Mouse (Mus musculus): Measurements from ENCODE around the gene Cyp2d11. TPM values are rescaled to one million over a fixed set of nuclear protein-coding genes. Genes with fewer than 3 reads are reported as not detected.

Gene Cyp2d11
- polyA plus RNA-seq, 1 experiment from 2014 or later, result not detected

GRCm38 (mm10) chr15:82378261-82379180 lies 15.3 kb downstream of the Cyp2d11 start:
- no peak overlapping the region for H3K27ac ChIP-seq (ENCODE audit: low read depth, low read length)
- H3K27me3 ChIP-seq (ENCODE audit: control insufficient read depth, insufficient read depth, low read length), result no peaks in the 10 kb centered on the region
- H3K9ac ChIP-seq (ENCODE audit: low read length), result no peak overlapping the region
- H3K9me3 ChIP-seq (ENCODE audit: control insufficient read depth, low read length), result no peaks in the 10 kb centered on the region
- H3K4me3 ChIP-seq (ENCODE audit: low read depth, low read length), result no peak overlapping the region
- ATAC-seq (replicated peaks; ENCODE audit: low FRiP score), result no peak
- WGBS, result 63% methylated on average over 15 of the region's 15 CpGs
- no peak overlapping the region for H3K4me2 ChIP-seq (ENCODE audit: low read depth, low read length, severe bottlenecking)
- H3K36me3 ChIP-seq (ENCODE audit: control insufficient read depth, insufficient read depth, low read length), result no peaks in the 10 kb centered on the region
- no peak for DNase-seq (ENCODE audit: low spot score)
- peaks cover 6% of the 10 kb centered on the region; the same call in 1 of the 2 replicates for H3K4me1 ChIP-seq (replicated peaks; ENCODE audit: control insufficient read depth, insufficient read depth, low read length)

- no peak overlapping the region for H3K27ac ChIP-seq (ENCODE audit: low read depth, low read length)
- DNase-seq (ENCODE audit: low spot score) (no peak), ATAC-seq (replicated peaks; ENCODE audit: low FRiP score) (no peak)
- no peaks in the 10 kb centered on the region for H3K36me3 ChIP-seq (ENCODE audit: control insufficient read depth, insufficient read depth, low read length)
- H3K9me3 ChIP-seq (ENCODE audit: control insufficient read depth, low read length), result no peaks in the 10 kb centered on the region
- H3K27me3 ChIP-seq (ENCODE audit: control insufficient read depth, insufficient read depth, low read length), result no peaks in the 10 kb centered on the region
- H3K4me2 ChIP-seq (ENCODE audit: low read depth, low read length, severe bottlenecking), result no peak overlapping the region
- WGBS, result 83% methylated on average over 5 of the region's 5 CpGs
- no peak overlapping the region for H3K4me3 ChIP-seq (ENCODE audit: low read depth, low read length)
- H3K4me1 ChIP-seq (replicated peaks; ENCODE audit: control insufficient read depth, insufficient read depth, low read length), result peaks cover 6% of the 10 kb centered on the region; the same call in 1 of the 2 replicates
- no peak overlapping the region for H3K9ac ChIP-seq (ENCODE audit: low read length)
Observed at GRCm38 (mm10) chr15:82377701-82378100, 16.1 kb downstream of the Cyp2d11 start.

GRCm38 (mm10) chr15:82376393-82377138 lies 17.3 kb downstream of the Cyp2d11 start:
- H3K4me2 ChIP-seq (ENCODE audit: low read depth, low read length, severe bottlenecking), result no peak overlapping the region
- no peak overlapping the region for H3K4me3 ChIP-seq (ENCODE audit: low read depth, low read length)
- H3K9ac ChIP-seq (ENCODE audit: low read length), result no peak overlapping the region
- DNase-seq (ENCODE audit: low spot score) (no peak), ATAC-seq (replicated peaks; ENCODE audit: low FRiP score) (no peak)
- no peaks in the 10 kb centered on the region for H3K36me3 ChIP-seq (ENCODE audit: control insufficient read depth, insufficient read depth, low read length)
- H3K27ac ChIP-seq (ENCODE audit: low read depth, low read length), result no peak overlapping the region
- peaks cover 6% of the 10 kb centered on the region; the same call in 1 of the 2 replicates for H3K4me1 ChIP-seq (replicated peaks; ENCODE audit: control insufficient read depth, insufficient read depth, low read length)
- H3K9me3 ChIP-seq (ENCODE audit: control insufficient read depth, low read length), result no peaks in the 10 kb centered on the region
- no peaks in the 10 kb centered on the region for H3K27me3 ChIP-seq (ENCODE audit: control insufficient read depth, insufficient read depth, low read length)
- 68% methylated on average over 17 of the region's 17 CpGs for WGBS

GRCm38 (mm10) chr15:82375855-82376254 lies 18.0 kb downstream of the Cyp2d11 start:
- Histone ChIP-seq H3K4me2 (ENCODE audit: low read depth, low read length, severe bottlenecking) (no peak overlapping the region), H3K9ac (ENCODE audit: low read length) (no peak overlapping the region), H3K27me3 (ENCODE audit: control insufficient read depth, insufficient read depth, low read length) (no peaks in the 10 kb centered on the region), H3K4me1 (replicated peaks; ENCODE audit: control insufficient read depth, insufficient read depth, low read length) (peaks cover 6% of the 10 kb centered on the region; the same call in 1 of the 2 replicates), H3K27ac (ENCODE audit: low read depth, low read length) (no peak overlapping the region), H3K36me3 (ENCODE audit: control insufficient read depth, insufficient read depth, low read length) (no peaks in the 10 kb centered on the region), H3K4me3 (ENCODE audit: low read depth, low read length) (no peak overlapping the region), H3K9me3 (ENCODE audit: control insufficient read depth, low read length) (no peaks in the 10 kb centered on the region)
- DNase-seq (ENCODE audit: low spot score) (no peak), ATAC-seq (replicated peaks; ENCODE audit: low FRiP score) (no peak)
- WGBS, result 88% methylated on average over 9 of the region's 9 CpGs

GRCm38 (mm10) chr15:82374437-82374836 lies 19.4 kb downstream of the Cyp2d11 start:
- ATAC-seq (replicated peaks; ENCODE audit: low FRiP score), result no peak
- Histone ChIP-seq H3K4me2 (ENCODE audit: low read depth, low read length, severe bottlenecking) (no peak overlapping the region), H3K27me3 (ENCODE audit: control insufficient read depth, insufficient read depth, low read length) (no peaks in the 10 kb centered on the region), H3K36me3 (ENCODE audit: control insufficient read depth, insufficient read depth, low read length) (no peaks in the 10 kb centered on the region), H3K4me3 (ENCODE audit: low read depth, low read length) (no peak overlapping the region), H3K9ac (ENCODE audit: low read length) (no peak overlapping the region), H3K27ac (ENCODE audit: low read depth, low read length) (no peak overlapping the region), H3K4me1 (replicated peaks; ENCODE audit: control insufficient read depth, insufficient read depth, low read length) (peaks cover under 1% of the 10 kb centered on the region; the same call in 1 of the 2 replicates), H3K9me3 (ENCODE audit: control insufficient read depth, low read length) (no peaks in the 10 kb centered on the region)
- no peak for DNase-seq (ENCODE audit: low spot score)
- WGBS, result 88% methylated on average over 5 of the region's 5 CpGs

- Histone ChIP-seq H3K27ac (ENCODE audit: low read depth, low read length) (no peak overlapping the region), H3K4me3 (ENCODE audit: low read depth, low read length) (no peak overlapping the region), H3K36me3 (ENCODE audit: control insufficient read depth, insufficient read depth, low read length) (no peaks in the 10 kb centered on the region), H3K9ac (ENCODE audit: low read length) (no peak overlapping the region), H3K27me3 (ENCODE audit: control insufficient read depth, insufficient read depth, low read length) (no peaks in the 10 kb centered on the region), H3K9me3 (ENCODE audit: control insufficient read depth, low read length) (no peaks in the 10 kb centered on the region), H3K4me2 (ENCODE audit: low read depth, low read length, severe bottlenecking) (no peak overlapping the region), H3K4me1 (replicated peaks; ENCODE audit: control insufficient read depth, insufficient read depth, low read length) (no peaks in the 10 kb centered on the region)
- ATAC-seq (replicated peaks; ENCODE audit: low FRiP score), result no peak
- WGBS, result 87% methylated on average over 5 of the region's 5 CpGs
- peak; percentile 32 for DNase-seq (ENCODE audit: low spot score)
Observed at GRCm38 (mm10) chr15:82372991-82373390, 20.8 kb downstream of the Cyp2d11 start.

- no peak overlapping the region for H3K9ac ChIP-seq (ENCODE audit: low read length)
Observed at GRCm38 (mm10) chr15:82372446-82372845, 21.4 kb downstream of the Cyp2d11 start.

GRCm38 (mm10) chr15:82368851-82369250 lies 25.0 kb downstream of the Cyp2d11 start:
- Histone ChIP-seq H3K36me3 (ENCODE audit: control insufficient read depth, insufficient read depth, low read length) (no peaks in the 10 kb centered on the region), H3K9me3 (ENCODE audit: control insufficient read depth, low read length) (no peaks in the 10 kb centered on the region), H3K4me2 (ENCODE audit: low read depth, low read length, severe bottlenecking) (no peak overlapping the region), H3K27ac (ENCODE audit: low read depth, low read length) (no peak overlapping the region), H3K27me3 (ENCODE audit: control insufficient read depth, insufficient read depth, low read length) (no peaks in the 10 kb centered on the region), H3K4me1 (replicated peaks; ENCODE audit: control insufficient read depth, insufficient read depth, low read length) (no peaks in the 10 kb centered on the region), H3K9ac (ENCODE audit: low read length) (no peak overlapping the region), H3K4me3 (ENCODE audit: low read depth, low read length) (no peak overlapping the region)
- DNase-seq (ENCODE audit: low spot score), result peak; percentile 22
- WGBS, result 95% methylated on average over 1 of the region's 1 CpGs
- ATAC-seq (replicated peaks; ENCODE audit: low FRiP score), result no peak

More at GRCm38 (mm10) chr15:82372446-82372845, 21.4 kb downstream of the Cyp2d11 start:
- Histone ChIP-seq H3K4me1 (replicated peaks; ENCODE audit: control insufficient read depth, insufficient read depth, low read length) (no peaks in the 10 kb centered on the region), H3K27me3 (ENCODE audit: control insufficient read depth, insufficient read depth, low read length) (no peaks in the 10 kb centered on the region), H3K4me2 (ENCODE audit: low read depth, low read length, severe bottlenecking) (no peak overlapping the region), H3K36me3 (ENCODE audit: control insufficient read depth, insufficient read depth, low read length) (no peaks in the 10 kb centered on the region), H3K27ac (ENCODE audit: low read depth, low read length) (no peak overlapping the region), H3K4me3 (ENCODE audit: low read depth, low read length) (no peak overlapping the region), H3K9me3 (ENCODE audit: control insufficient read depth, low read length) (no peaks in the 10 kb centered on the region)
- DNase-seq (ENCODE audit: low spot score), result no peak
- ATAC-seq (replicated peaks; ENCODE audit: low FRiP score), result no peak
- WGBS, result 87% methylated on average over 6 of the region's 6 CpGs
